Mouse (Mus musculus) intestine, embryonic 15.5 days (tissue): Measurements from ENCODE around the gene Cep83. TPM values are rescaled to one million over a fixed set of nuclear protein-coding genes. Genes with fewer than 3 reads are reported as not detected.

ENCODE experiments used
- ATAC-seq: fragments of 200-750 bp; cut with Nextera tagmentation; 2 replicates; pipeline ENCODE4 v1.8.0; 2017; ENCODE audit warnings: moderate TSS enrichment, moderate library complexity
- H3K27ac ChIP-seq: fragments of 300-500 bp; sonication (generic); 2 replicates; pipeline ENCODE4 v1.5.1; 2015; ENCODE audit warnings: mild to moderate bottlenecking, inconsistent platforms
- H3K27me3 ChIP-seq: fragments of 300-500 bp; sonication (generic); replicated peaks from 2 replicates; pipeline ENCODE4 v1.6.1; 2015; ENCODE audit warnings: inconsistent platforms
- H3K36me3 ChIP-seq: fragments of 300-500 bp; sonication (generic); 2 replicates; pipeline ENCODE4 v1.6.1; 2015; ENCODE audit warnings: inconsistent platforms
- H3K4me1 ChIP-seq: fragments of 300-500 bp; sonication (generic); replicated peaks from 2 replicates; pipeline ENCODE4 v1.6.1; 2015; ENCODE audit warnings: inconsistent platforms
- H3K4me2 ChIP-seq: fragments of 300-500 bp; sonication (generic); replicated peaks from 2 replicates; pipeline ENCODE4 v1.6.1; 2015; ENCODE audit warnings: mild to moderate bottlenecking, inconsistent platforms
- H3K4me3 ChIP-seq: fragments of 300-500 bp; sonication (generic); replicated peaks from 2 replicates; pipeline ENCODE4 v1.5.1; 2015; ENCODE audit warnings: inconsistent platforms
- H3K9ac ChIP-seq: fragments of 300-500 bp; sonication (generic); 2 replicates; pipeline ENCODE4 v1.6.1; 2015; ENCODE audit warnings: inconsistent platforms
- H3K9me3 ChIP-seq: fragments of 300-500 bp; sonication (generic); 2 replicates; pipeline ENCODE4 v1.6.1; 2016; ENCODE audit warnings: inconsistent platforms
- WGBS: fragments of 180-500 bp; shearing (Covaris S2); methylation state at CpG from one replicate; pipeline ENCODE4 v1.1.7; 2015; 5-methylcytosine and 5-hydroxymethylcytosine counted together
- polyA plus RNA-seq: library from polyadenylated mRNA; unstranded; fragments of >200 nt; fragmentation: Nextera tagmentation; extraction: Ambion mirVana; gene quantifications from 2 replicates; pipeline ENCODE4 v1.2.1, GENCODE M21; 2015

Cep83 gene
- polyA plus RNA-seq, 1 experiment from 2014 or later, result 15.6 TPM

GRCm38 (mm10) chr10:94789205-94789604 lies 100.8 kb downstream of the Cep83 start:
- no peak overlapping the region for H3K9ac ChIP-seq
- H3K36me3 ChIP-seq, result peaks cover 2% of the 10 kb centered on the region; the same call in 1 of the 2 replicates
- H3K4me2 ChIP-seq, result no peak overlapping the region
- no peaks in the 10 kb centered on the region for H3K4me1 ChIP-seq
- no peaks in the 10 kb centered on the region for H3K27me3 ChIP-seq
- H3K9me3 ChIP-seq, result no peaks in the 10 kb centered on the region
- H3K27ac ChIP-seq, result no peak overlapping the region
- ATAC-seq, result no peak
- 65% methylated on average over 3 of the region's 3 CpGs for WGBS
- H3K4me3 ChIP-seq, result no peak overlapping the region

DNA sequence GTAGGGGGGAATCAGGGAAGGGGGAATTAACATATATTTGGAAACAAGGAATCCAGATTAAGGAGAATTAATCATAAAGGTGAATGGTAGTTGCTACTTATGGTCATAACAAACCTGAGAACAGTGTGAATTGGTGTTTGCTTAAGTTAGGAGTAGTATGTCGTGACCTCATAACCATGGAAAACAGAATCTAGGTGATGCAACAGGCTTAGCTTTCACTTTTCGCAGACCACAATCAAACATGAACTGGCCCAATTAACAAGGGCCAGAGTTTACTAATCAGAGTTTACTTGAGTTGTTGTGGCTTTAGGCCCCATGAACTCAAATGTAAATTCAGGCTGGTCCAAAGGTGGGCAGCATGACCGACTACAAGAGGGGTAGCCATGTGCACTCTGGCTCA lies 105.5 kb downstream of the Cep83 start:
- WGBS, result 95% methylated on average over 3 of the region's 3 CpGs

GRCm38 (mm10) chr10:94794666-94795244 lies 106.3 kb downstream of the Cep83 start:
- H3K4me2 ChIP-seq, result no peak overlapping the region
- H3K9me3 ChIP-seq, result no peaks in the 10 kb centered on the region
- H3K4me1 ChIP-seq, result no peaks in the 10 kb centered on the region
- H3K27me3 ChIP-seq, result no peaks in the 10 kb centered on the region
- H3K4me3 ChIP-seq, result no peak overlapping the region
- H3K9ac ChIP-seq, result no peak overlapping the region
- H3K27ac ChIP-seq, result no peak overlapping the region
- no peaks in the 10 kb centered on the region for H3K36me3 ChIP-seq
- WGBS, result 91% methylated on average over 5 of the region's 5 CpGs
- ATAC-seq, result no peak

More for the DNA sequence above, 105.5 kb downstream of the Cep83 start:
- Histone ChIP-seq H3K4me3 (no peak overlapping the region), H3K4me2 (no peak overlapping the region), H3K27ac (no peak overlapping the region), H3K27me3 (no peaks in the 10 kb centered on the region), H3K4me1 (no peaks in the 10 kb centered on the region), H3K36me3 (no peaks in the 10 kb centered on the region), H3K9ac (no peak overlapping the region), H3K9me3 (no peaks in the 10 kb centered on the region)
- ATAC-seq, result no peak

DNA sequence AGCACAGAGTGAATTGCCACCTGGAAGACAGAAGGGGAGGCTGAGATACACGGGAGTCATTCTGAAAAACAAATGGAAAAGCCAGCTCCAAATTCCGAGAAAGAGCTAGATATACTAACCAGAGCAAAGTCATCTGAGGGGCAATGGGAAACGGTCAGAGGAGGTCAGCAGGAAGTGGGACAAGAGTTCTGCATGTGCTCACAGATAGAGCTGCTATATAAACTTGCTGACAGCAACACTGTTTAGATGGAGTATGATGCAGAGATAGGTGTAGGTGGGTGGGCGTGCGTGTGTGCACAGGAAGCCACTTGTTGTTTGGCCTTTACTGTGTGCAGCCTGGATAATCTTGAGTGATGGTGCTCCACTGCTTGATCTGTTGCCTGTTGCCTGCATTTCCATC lies 109.7 kb downstream of the Cep83 start:
- no peaks in the 10 kb centered on the region for H3K9me3 ChIP-seq
- no peak overlapping the region for H3K4me2 ChIP-seq
- H3K36me3 ChIP-seq, result no peaks in the 10 kb centered on the region
- 42% methylated on average over 5 of the region's 5 CpGs for WGBS
- no peaks in the 10 kb centered on the region for H3K4me1 ChIP-seq
- no peaks in the 10 kb centered on the region for H3K27me3 ChIP-seq
- H3K9ac ChIP-seq, result no peak overlapping the region
- H3K27ac ChIP-seq, result no peak overlapping the region
- ATAC-seq, result no peak
- H3K4me3 ChIP-seq, result no peak overlapping the region

DNA sequence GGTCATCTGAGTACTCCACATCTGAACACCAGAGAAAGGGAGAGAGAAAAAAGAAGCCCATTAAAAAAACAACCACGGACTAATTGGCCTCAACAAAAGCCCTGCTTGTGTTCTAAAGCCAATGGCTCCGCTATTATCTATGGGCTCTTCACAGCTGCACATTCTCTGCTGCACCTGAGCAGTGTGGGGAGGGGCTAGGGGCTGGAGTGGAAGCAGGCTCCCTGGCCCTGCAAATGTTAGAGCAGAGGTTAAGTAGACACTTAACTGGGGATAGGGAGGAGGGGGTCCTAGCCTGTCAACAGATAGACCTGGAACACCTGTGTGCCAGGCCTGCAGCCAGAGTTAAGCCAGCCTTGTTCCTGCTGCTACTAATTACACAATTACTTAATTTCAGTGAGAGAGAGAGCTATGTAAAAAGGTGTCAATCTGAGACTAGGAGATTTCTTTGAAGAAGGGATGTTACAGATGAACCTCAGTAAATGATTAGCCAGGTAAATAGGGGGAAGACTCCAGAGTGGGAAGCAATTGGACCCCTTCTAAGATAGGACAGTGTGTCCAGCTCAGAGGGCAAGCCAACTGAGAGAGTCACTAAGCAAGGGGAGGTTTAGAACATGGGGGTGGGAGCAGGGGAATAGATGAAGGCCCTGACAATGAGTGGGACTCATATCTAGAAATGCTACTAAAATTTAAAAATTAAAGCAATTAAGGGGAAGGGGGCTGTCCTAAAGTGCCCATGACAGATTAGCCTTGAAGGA lies 111.2 kb downstream of the Cep83 start:
- H3K9ac ChIP-seq, result no peak overlapping the region
- no peak overlapping the region for H3K27ac ChIP-seq
- no peaks in the 10 kb centered on the region for H3K27me3 ChIP-seq
- H3K36me3 ChIP-seq, result no peaks in the 10 kb centered on the region
- H3K4me3 ChIP-seq, result no peak overlapping the region
- no peaks in the 10 kb centered on the region for H3K9me3 ChIP-seq
- WGBS, result 26% methylated on average over 2 of the region's 2 CpGs
- H3K4me2 ChIP-seq, result no peak overlapping the region
- H3K4me1 ChIP-seq, result no peaks in the 10 kb centered on the region
- ATAC-seq, result no peak

DNA sequence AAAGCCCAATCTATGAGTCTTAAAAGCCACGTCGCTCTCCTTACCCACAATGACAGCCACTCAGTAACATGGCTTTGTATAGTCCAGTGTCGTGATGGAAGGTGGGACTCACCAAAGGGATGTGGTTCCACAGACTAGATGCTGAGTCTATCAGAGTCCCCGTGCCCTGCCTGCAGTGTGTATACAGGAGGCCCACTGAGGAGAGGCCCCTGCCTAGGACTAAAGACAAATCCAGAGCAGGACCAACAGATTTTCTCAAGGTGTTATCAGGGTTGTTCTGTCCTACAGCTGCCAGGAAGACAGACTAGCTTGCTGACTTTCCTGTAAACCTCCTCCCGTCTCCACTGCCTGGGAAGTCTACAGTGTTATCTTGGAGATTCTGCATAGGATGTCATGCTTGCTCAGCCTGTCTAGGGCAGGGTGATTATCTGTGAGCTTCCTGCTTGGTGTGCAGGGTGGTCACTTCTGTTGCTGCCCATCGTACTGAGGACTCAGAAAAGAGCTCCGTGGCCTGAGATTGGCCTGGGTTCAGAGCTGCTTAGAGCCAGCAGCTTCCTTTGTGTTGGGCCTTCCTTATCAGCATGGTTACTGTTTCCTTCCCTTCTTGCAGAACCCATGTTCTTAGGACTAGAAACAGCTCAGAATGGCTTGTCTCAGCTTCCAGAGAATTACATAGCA lies 112.4 kb downstream of the Cep83 start:
- ATAC-seq, result no peak
- Histone ChIP-seq H3K9ac (no peak overlapping the region), H3K36me3 (no peaks in the 10 kb centered on the region), H3K9me3 (no peaks in the 10 kb centered on the region), H3K4me1 (no peaks in the 10 kb centered on the region), H3K4me2 (no peak overlapping the region), H3K27ac (no peak overlapping the region), H3K4me3 (no peak overlapping the region), H3K27me3 (no peaks in the 10 kb centered on the region)
- WGBS, result 70% methylated on average over 7 of the region's 7 CpGs

- 74% methylated on average over 10 of the region's 10 CpGs for WGBS
- Histone ChIP-seq H3K4me3 (no peak overlapping the region), H3K9ac (no peak overlapping the region), H3K27ac (no peak overlapping the region), H3K36me3 (no peaks in the 10 kb centered on the region), H3K27me3 (no peaks in the 10 kb centered on the region), H3K4me1 (no peaks in the 10 kb centered on the region), H3K9me3 (no peaks in the 10 kb centered on the region), H3K4me2 (no peak overlapping the region)
- no peak for ATAC-seq
Measured at GRCm38 (mm10) chr10:94804029-94804908, 115.8 kb downstream of the Cep83 start.

DNA sequence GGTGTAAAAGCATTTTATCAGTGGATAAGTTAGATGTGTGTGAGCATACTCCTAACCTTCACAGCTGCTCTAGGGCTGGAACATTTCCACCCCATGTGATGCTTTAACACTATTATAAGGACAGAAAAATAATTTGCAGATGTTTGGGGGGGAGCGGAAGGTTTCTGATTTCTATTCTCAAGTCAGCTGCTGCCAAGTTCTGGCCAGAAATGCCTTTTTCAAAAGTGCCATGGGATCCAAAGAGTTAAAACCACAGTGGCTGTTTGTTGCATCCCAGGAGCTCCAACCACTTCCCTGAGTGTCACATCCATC lies 116.4 kb downstream of the Cep83 start:
- Histone ChIP-seq H3K4me1 (no peaks in the 10 kb centered on the region), H3K27ac (no peak overlapping the region), H3K9ac (no peak overlapping the region), H3K36me3 (no peaks in the 10 kb centered on the region), H3K9me3 (no peaks in the 10 kb centered on the region), H3K4me2 (no peak overlapping the region), H3K27me3 (no peaks in the 10 kb centered on the region), H3K4me3 (no peak overlapping the region)
- 90% methylated on average over 1 of the region's 1 CpGs for WGBS
- no peak for ATAC-seq

GRCm38 (mm10) chr10:94807323-94807722 lies 118.9 kb downstream of the Cep83 start:
- H3K36me3 ChIP-seq, result no peaks in the 10 kb centered on the region
- H3K9me3 ChIP-seq, result no peaks in the 10 kb centered on the region
- no peak overlapping the region for H3K4me3 ChIP-seq
- no peaks in the 10 kb centered on the region for H3K27me3 ChIP-seq
- no peak overlapping the region for H3K9ac ChIP-seq
- no peaks in the 10 kb centered on the region for H3K4me1 ChIP-seq
- H3K4me2 ChIP-seq, result no peak overlapping the region
- H3K27ac ChIP-seq, result no peak overlapping the region
- ATAC-seq, result no peak
- 51% methylated on average over 7 of the region's 7 CpGs for WGBS

- Histone ChIP-seq H3K9ac (no peak overlapping the region), H3K4me2 (no peak overlapping the region), H3K27ac (no peak overlapping the region), H3K4me3 (no peak overlapping the region), H3K36me3 (no peaks in the 10 kb centered on the region), H3K27me3 (no peaks in the 10 kb centered on the region), H3K4me1 (no peaks in the 10 kb centered on the region), H3K9me3 (no peaks in the 10 kb centered on the region)
- 26% methylated on average over 6 of the region's 6 CpGs for WGBS
- ATAC-seq, result no peak
Measured at GRCm38 (mm10) chr10:94808275-94808674, 119.8 kb downstream of the Cep83 start.

DNA sequence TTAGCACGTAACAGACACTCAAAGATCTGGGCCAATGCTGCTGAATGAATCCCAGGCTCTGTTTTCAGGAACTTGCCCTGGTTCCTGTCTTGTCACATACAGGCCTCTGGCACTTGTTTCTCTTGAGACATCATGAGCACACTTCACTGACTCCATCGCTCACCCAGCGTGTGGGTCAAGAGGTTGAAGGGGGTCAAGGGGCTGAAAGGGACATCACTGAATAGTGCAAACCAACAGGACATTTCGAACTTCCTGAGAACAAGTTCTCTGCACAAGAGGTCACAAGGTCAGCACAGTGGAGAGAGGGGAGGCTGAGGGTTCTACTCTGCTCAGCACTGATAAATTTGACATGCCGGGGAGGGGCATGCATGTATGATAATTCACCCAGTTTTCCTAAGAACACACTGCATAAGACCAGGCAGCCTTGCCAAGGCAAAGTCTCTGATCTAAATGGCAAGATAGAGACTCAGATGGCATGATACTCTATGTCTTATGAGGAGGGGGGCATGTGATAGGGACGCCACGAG lies 121.6 kb downstream of the Cep83 start:
- H3K27ac ChIP-seq, result no peak overlapping the region
- H3K27me3 ChIP-seq, result no peaks in the 10 kb centered on the region
- no peaks in the 10 kb centered on the region for H3K36me3 ChIP-seq
- no peaks in the 10 kb centered on the region for H3K4me1 ChIP-seq
- H3K4me2 ChIP-seq, result no peak overlapping the region
- H3K4me3 ChIP-seq, result no peak overlapping the region
- no peaks in the 10 kb centered on the region for H3K9me3 ChIP-seq
- ATAC-seq, result no peak
- H3K9ac ChIP-seq, result no peak overlapping the region
- WGBS, result 64% methylated on average over 7 of the region's 7 CpGs
